Mouse (Mus musculus) hindbrain, embryonic 13.5 days (tissue): ENCODE results near the gene Bud31. TPM values are rescaled to one million over a fixed set of nuclear protein-coding genes. Genes with fewer than 3 reads are reported as not detected.
"Not testable (repeated sequence)": the region's sequence is repeated elsewhere in the genome, so short reads cannot be mapped to it uniquely, and the experiment has no call there.

ENCODE experiments used
- ATAC-seq: fragments of 200-750 bp; cut with Nextera tagmentation; 2 replicates; pipeline ENCODE4 v1.8.0; 2017; ENCODE audit warnings: moderate TSS enrichment; ENCODE audit not compliant: low FRiP score
- H3K27ac ChIP-seq: fragments of 300-500 bp; sonication (generic); 2 replicates; pipeline ENCODE4 v1.5.1; 2015; ENCODE audit warnings: inconsistent platforms, mild to moderate bottlenecking, moderate library complexity
- H3K27me3 ChIP-seq: fragments of 300-500 bp; sonication (generic); 2 replicates; pipeline ENCODE4 v1.6.1; 2015; ENCODE audit warnings: mild to moderate bottlenecking, inconsistent platforms
- H3K36me3 ChIP-seq: fragments of 300-500 bp; sonication (generic); 2 replicates; pipeline ENCODE4 v1.6.1; 2015; ENCODE audit warnings: mild to moderate bottlenecking, inconsistent platforms
- H3K4me1 ChIP-seq: fragments of 300-500 bp; sonication (generic); replicated peaks from 2 replicates; pipeline ENCODE4 v1.6.1; 2015; ENCODE audit warnings: inconsistent platforms
- H3K4me2 ChIP-seq: fragments of 300-500 bp; sonication (generic); 2 replicates; pipeline ENCODE4 v1.6.1; 2015; ENCODE audit warnings: inconsistent platforms, mild to moderate bottlenecking, moderate library complexity
- H3K4me3 ChIP-seq: fragments of 300-500 bp; sonication (generic); 2 replicates; pipeline ENCODE4 v1.5.1; 2015; ENCODE audit warnings: mild to moderate bottlenecking, inconsistent platforms
- H3K9ac ChIP-seq: fragments of 300-500 bp; sonication (generic); 2 replicates; pipeline ENCODE4 v1.6.1; 2015; ENCODE audit warnings: mild to moderate bottlenecking, inconsistent platforms
- H3K9me3 ChIP-seq: fragments of 300-500 bp; sonication (generic); 2 replicates; pipeline ENCODE4 v1.6.1; 2016; ENCODE audit warnings: inconsistent platforms
- WGBS: fragments of 180-500 bp; shearing (Covaris S2); methylation state at CpG from one replicate; pipeline ENCODE4 v1.1.7; 2015; 5-methylcytosine and 5-hydroxymethylcytosine counted together
- polyA plus RNA-seq: library from polyadenylated mRNA; unstranded; fragments of >200 nt; fragmentation: Nextera tagmentation; extraction: Ambion mirVana; gene quantifications from 2 replicates; pipeline ENCODE4 v1.2.1, GENCODE M21; 2015

Gene Bud31
- polyA plus RNA-seq, 1 experiment from 2014 or later = 218 TPM

DNA sequence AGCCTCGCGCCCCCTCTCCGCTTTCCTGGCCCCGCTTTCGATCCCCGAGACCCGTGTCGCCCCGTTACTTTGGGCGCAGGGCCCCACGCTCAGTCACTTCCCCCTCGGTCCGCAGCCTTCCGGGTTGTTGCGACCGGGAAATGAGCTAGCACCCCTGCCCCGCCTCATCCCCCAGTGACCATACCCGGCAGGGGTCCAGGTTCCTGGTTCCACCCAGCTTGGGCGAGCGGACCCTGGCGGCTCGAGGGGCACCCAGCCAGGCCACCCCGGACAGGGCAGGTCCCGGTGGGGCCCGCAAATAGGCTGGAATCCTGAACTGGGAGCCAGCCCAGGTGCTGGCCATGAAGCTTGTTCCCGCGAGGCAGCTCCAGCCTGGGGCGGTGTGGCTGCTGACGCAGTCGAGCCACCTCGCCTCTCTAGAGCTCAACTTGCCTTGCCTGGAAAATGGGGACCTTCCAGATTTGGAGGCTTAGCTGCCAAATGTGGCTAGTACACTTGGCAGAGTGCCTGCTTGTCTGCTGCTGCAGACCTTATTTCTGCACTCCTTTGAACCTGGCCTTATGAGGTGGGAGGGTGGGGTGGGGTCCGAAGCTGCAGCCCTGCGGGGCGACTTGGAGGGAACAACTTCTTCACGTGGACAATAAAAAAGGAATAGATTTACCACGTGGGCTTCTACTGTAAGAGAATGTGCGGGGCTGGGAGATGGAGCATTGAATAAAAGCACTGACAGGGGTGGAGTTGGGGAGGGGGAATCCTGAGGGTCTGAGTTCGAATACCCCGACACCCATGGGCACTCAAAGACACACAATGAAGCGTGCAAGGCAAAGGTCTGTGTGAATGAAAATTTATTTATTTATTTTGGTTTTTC lies 25.3 kb upstream of the Bud31 start:
- Histone ChIP-seq H3K36me3 (peaks cover 14% of the 10 kb centered on the region), H3K4me3 (peak overlapping the region; percentile 43), H3K4me1 (peaks cover 16% of the 10 kb centered on the region), H3K27ac (peak overlapping the region; percentile 23; the same call in 1 of the 2 replicates), H3K9me3 (no peaks in the 10 kb centered on the region; the same call in 1 of the 2 replicates), H3K4me2 (peak overlapping the region; percentile 55), H3K27me3 (peaks cover 35% of the 10 kb centered on the region), H3K9ac (peak overlapping the region; percentile 67)
- 19% methylated on average over 38 of the region's 40 CpGs for WGBS
- ATAC-seq = peak; percentile 49

DNA sequence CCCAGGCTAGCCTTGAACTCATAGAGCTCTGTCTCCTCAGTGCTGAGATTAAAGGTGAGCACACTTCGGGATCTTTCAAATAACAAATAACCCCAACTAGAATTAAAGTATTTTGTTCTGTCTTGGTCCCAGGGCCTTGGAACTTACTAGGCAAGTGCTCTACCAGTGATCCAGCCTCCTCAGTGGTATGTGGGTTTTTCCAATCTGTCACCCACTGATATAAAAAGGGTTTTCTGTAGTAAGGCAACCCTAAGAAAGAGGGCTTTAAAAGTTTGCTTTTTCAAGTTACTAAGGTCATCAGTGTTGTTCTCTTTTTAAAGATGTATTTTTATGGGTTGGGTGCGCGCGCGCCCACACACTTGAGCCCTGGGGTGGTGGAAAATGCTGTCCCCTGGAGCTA lies 24.4 kb upstream of the Bud31 start:
- 87% methylated on average over 5 of the region's 5 CpGs for WGBS
- H3K4me3 ChIP-seq = no peak overlapping the region
- peaks cover 5% of the 10 kb centered on the region for H3K36me3 ChIP-seq
- peaks cover 35% of the 10 kb centered on the region for H3K27me3 ChIP-seq
- H3K4me2 ChIP-seq = 0 out of 2 replicates have a peak overlapping the region, but pooled peaks have one; percentile 1
- H3K4me1 ChIP-seq = peaks cover 16% of the 10 kb centered on the region
- no peaks in the 10 kb centered on the region; the same call in 1 of the 2 replicates for H3K9me3 ChIP-seq
- no peak for ATAC-seq
- no peak overlapping the region for H3K9ac ChIP-seq
- H3K27ac ChIP-seq = peak overlapping the region; percentile 44; the same call in 1 of the 2 replicates

DNA sequence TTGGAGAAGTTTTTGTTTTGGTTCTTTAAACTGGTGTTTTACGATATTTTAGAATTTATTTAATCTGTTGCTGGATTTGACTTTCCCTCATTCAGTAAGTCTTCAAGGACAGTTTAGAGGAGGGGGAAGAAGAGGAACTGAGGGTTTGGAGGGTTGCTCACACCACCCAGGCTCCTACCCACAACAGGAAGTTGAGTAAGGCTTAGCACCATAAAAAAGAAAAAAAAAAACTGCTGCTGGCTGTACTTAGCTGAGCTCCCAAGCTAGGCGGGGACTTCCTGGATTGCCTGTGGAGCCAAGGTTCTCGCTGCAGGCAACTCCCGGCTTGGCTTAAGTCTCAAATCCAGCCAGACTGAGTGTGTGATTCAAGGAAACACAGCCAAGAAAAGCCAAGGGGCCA lies 23.8 kb upstream of the Bud31 start:
- 58% methylated on average over 4 of the region's 4 CpGs for WGBS

DNA sequence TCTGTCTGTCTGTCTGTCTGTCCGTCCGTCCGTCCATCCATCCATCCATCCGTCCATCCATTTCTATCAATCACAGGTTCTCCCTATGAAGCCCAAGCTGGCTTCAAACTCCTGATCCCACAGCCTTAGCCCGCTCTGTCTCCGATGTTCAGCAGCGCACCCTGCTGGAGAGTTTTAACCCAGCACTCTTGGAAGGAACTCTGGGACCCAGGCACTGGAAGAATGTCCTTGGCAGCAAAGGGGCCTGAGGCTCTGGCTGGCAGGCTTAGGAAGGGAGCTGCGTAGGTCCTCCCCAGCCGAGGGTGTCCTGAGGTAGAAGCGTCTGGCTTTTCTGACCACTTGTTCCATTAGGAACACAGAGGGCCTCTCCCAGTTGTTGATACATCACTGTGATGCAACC lies 23.2 kb upstream of the Bud31 start:
- no peak overlapping the region for H3K27ac ChIP-seq
- peaks cover 35% of the 10 kb centered on the region for H3K27me3 ChIP-seq
- peaks cover 16% of the 10 kb centered on the region for H3K4me1 ChIP-seq
- no peak overlapping the region for H3K4me3 ChIP-seq
- no peak for ATAC-seq
- H3K4me2 ChIP-seq = no peak overlapping the region
- H3K9ac ChIP-seq = no peak overlapping the region
- no peaks in the 10 kb centered on the region; the same call in 1 of the 2 replicates for H3K9me3 ChIP-seq
- 45% methylated on average over 10 of the region's 10 CpGs for WGBS
- no peaks in the 10 kb centered on the region; the same call in 1 of the 2 replicates for H3K36me3 ChIP-seq

More for the DNA sequence above, 23.8 kb upstream of the Bud31 start:
- Histone ChIP-seq H3K27ac (peak overlapping the region; percentile 44; the same call in 1 of the 2 replicates), H3K36me3 (peaks cover 2% of the 10 kb centered on the region), H3K4me3 (no peak overlapping the region), H3K9me3 (no peaks in the 10 kb centered on the region; the same call in 1 of the 2 replicates), H3K4me2 (0 out of 2 replicates have a peak overlapping the region, but pooled peaks have one; percentile 1), H3K9ac (no peak overlapping the region), H3K4me1 (peaks cover 16% of the 10 kb centered on the region), H3K27me3 (peaks cover 35% of the 10 kb centered on the region)
- ATAC-seq = no peak

DNA sequence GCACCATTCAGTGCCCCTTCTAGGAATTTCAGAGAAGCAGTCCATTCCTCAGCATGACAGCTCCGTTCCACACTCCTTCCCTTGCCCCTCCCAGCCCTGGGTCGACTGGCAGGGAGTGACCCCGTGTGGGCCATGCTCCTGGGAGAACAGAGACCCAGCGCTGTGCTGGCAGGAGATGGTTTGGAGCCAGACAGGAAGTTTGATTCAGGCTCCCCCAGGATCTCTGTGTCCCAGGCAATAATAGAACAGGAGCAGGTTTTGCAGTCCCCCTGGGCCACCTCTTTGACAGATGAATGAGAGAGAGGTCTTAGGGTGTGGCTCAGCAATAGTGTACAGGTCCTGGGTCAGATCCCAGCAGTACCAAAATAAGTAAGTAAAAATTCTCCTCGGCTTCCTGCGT lies 22.2 kb upstream of the Bud31 start:
- Histone ChIP-seq H3K4me1 (peaks cover 16% of the 10 kb centered on the region), H3K9ac (no peak overlapping the region), H3K27ac (no peak overlapping the region), H3K4me2 (no peak overlapping the region), H3K9me3 (no peaks in the 10 kb centered on the region; the same call in 1 of the 2 replicates), H3K36me3 (peaks cover 2% of the 10 kb centered on the region), H3K4me3 (no peak overlapping the region), H3K27me3 (peaks cover 31% of the 10 kb centered on the region)
- ATAC-seq = no peak
- 62% methylated on average over 6 of the region's 6 CpGs for WGBS

DNA sequence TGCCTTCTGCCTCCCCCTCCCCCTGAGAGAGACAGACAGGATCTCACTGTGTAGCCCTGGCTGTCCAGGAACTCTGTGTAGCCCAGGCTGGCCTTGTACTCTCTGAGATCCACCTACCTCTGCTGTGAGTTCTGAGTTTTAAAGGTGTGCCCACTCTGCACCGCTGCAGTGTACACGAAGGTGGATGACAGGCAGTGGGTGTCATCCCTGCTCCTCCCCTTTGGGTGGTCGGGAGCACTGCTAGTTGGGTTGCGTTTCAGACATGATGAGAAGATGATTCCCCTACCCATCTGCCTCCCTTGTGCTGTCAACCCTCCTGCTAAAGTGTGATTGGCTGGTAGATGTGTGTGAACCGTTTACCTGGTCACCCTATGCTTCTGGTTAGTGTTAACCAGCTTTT lies 21.7 kb upstream of the Bud31 start:
- ATAC-seq = no peak
- no peaks in the 10 kb centered on the region; the same call in 1 of the 2 replicates for H3K9me3 ChIP-seq
- no peak overlapping the region for H3K4me2 ChIP-seq
- 86% methylated on average over 5 of the region's 5 CpGs for WGBS
- no peak overlapping the region for H3K27ac ChIP-seq
- peaks cover 7% of the 10 kb centered on the region for H3K36me3 ChIP-seq
- H3K4me3 ChIP-seq = no peak overlapping the region
- peaks cover 16% of the 10 kb centered on the region for H3K4me1 ChIP-seq
- H3K9ac ChIP-seq = no peak overlapping the region
- peaks cover 27% of the 10 kb centered on the region for H3K27me3 ChIP-seq

DNA sequence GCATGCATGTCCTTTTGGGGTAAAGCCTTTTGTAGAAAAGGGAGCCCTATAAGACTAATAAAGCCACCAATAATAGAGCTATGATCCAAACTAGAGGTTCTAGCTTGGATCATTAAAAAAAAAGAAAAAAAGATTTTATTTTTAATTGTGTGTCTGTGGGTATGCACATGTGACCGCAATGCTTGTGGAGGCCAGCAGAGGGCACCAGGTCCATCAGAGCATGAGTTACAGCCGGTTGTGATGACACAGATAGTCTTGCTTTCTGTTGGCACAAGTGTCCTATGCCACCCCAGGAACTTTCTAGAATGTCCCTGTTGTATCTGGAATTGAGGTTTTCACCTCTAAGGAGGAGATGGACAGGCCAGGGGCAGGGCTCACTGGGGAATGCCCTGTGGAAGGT lies 20.8 kb upstream of the Bud31 start:
- Histone ChIP-seq H3K9ac (no peak overlapping the region), H3K4me3 (no peak overlapping the region), H3K9me3 (no peaks in the 10 kb centered on the region; the same call in 1 of the 2 replicates), H3K27ac (no peak overlapping the region), H3K27me3 (peaks cover 18% of the 10 kb centered on the region), H3K36me3 (peaks cover 16% of the 10 kb centered on the region), H3K4me2 (no peak overlapping the region), H3K4me1 (peaks cover 9% of the 10 kb centered on the region)
- no peak for ATAC-seq
- 91% methylated on average over 2 of the region's 2 CpGs for WGBS

DNA sequence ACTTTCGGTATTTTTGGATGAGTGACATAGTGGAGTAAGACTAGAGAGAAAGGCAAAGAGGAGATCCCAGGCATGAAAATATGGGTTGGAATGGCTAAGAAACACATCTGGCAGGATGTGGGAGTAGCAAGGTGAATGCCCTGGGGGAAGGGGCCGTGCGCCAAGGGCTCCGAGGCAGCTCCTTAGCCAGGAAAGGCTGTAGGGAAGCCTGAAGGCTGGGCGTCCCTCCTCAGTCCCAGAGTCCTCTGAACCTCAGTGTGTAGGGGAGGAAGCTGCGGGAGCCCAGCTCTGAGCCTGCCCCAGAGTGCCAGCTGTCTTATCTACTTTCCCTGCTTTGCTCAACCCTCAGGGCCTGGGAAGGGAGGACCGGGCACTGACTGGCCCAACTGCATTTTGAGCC lies 19.2 kb upstream of the Bud31 start:
- Histone ChIP-seq H3K9me3 (no peaks in the 10 kb centered on the region; the same call in 1 of the 2 replicates), H3K4me3 (no peak overlapping the region), H3K4me1 (0 out of 2 replicates have a peak, but pooled peaks cover 3% of the 10 kb centered on the region), H3K27ac (no peak overlapping the region), H3K36me3 (peaks cover 31% of the 10 kb centered on the region), H3K4me2 (no peak overlapping the region), H3K27me3 (peaks cover 2% of the 10 kb centered on the region; the same call in 1 of the 2 replicates), H3K9ac (no peak overlapping the region)
- WGBS = 82% methylated on average over 7 of the region's 7 CpGs
- no peak for ATAC-seq

DNA sequence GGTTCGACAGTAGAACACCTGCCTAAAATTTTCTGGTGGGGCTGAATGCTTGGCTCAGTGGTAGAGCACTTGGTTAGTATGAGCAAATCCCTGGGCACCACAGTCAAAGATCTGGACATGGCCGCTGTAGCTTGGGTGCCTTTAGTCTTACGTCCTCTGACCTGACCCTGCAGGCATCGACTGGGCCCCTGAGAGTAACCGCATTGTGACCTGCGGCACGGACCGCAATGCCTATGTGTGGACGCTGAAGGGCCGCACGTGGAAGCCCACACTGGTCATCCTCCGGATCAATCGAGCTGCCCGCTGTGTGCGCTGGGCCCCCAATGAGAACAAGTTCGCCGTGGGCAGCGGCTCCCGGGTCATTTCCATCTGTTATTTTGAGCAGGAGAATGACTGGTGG lies 16.8 kb upstream of the Bud31 start:
- 93% methylated on average over 19 of the region's 19 CpGs for WGBS

DNA sequence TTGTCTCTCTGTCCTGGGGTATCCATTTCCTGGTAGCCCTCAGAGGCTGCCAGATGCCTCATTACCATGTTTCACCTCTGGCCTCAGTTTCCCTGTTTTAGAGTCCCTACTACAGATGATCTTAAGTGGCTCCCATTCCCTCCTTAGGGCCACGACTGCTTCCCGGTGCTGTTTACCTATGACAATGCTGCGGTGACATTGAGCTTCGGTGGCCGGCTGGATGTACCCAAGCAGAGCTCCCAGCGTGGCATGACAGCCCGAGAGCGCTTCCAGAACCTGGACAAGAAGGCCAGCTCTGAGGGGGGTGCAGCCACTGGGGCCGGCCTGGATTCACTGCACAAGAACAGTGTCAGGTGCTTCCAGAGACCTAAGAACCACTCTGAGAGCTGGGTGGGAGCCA lies 13.6 kb upstream of the Bud31 start:
- no peak overlapping the region for H3K27ac ChIP-seq
- no peaks in the 10 kb centered on the region for H3K4me1 ChIP-seq
- no peaks in the 10 kb centered on the region for H3K27me3 ChIP-seq
- no peak overlapping the region for H3K4me3 ChIP-seq
- H3K4me2 ChIP-seq = no peak overlapping the region
- WGBS = 96% methylated on average over 9 of the region's 9 CpGs
- H3K9me3 ChIP-seq = no peaks in the 10 kb centered on the region
- no peak for ATAC-seq
- H3K9ac ChIP-seq = no peak overlapping the region
- H3K36me3 ChIP-seq = peaks cover 84% of the 10 kb centered on the region

More for the DNA sequence above, 16.8 kb upstream of the Bud31 start:
- Histone ChIP-seq H3K9ac (no peak overlapping the region), H3K27ac (no peak overlapping the region), H3K4me3 (no peak overlapping the region), H3K4me2 (no peak overlapping the region), H3K27me3 (no peaks in the 10 kb centered on the region), H3K36me3 (peaks cover 55% of the 10 kb centered on the region), H3K9me3 (no peaks in the 10 kb centered on the region; the same call in 1 of the 2 replicates), H3K4me1 (no peaks in the 10 kb centered on the region)
- no peak for ATAC-seq

DNA sequence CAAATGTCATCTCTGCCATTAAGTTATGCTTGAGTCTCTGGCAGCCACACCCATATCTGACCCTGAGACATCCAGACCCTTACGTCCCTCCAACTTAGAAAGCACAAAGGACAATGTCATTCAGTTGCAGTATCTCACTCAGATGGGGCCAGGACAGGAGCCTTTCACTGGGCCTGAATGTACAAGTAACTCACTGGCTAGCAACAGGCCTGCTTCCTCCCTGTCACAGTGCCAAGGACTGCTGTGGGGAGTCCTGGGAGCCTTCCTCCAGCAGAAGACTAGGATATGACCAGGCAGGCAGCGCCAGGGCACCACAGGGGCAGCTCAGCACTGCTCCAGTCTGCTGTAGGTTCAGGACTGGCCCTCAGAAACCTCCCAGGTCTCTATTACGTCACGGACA lies 11.0 kb upstream of the Bud31 start:
- no peak overlapping the region for H3K27ac ChIP-seq
- H3K4me3 ChIP-seq = no peak overlapping the region
- H3K4me2 ChIP-seq = no peak overlapping the region
- WGBS = 93% methylated on average over 4 of the region's 4 CpGs
- H3K27me3 ChIP-seq = no peaks in the 10 kb centered on the region
- H3K4me1 ChIP-seq = no peaks in the 10 kb centered on the region
- no peak overlapping the region for H3K9ac ChIP-seq
- H3K9me3 ChIP-seq = no peaks in the 10 kb centered on the region
- ATAC-seq = no peak
- H3K36me3 ChIP-seq = peaks cover 96% of the 10 kb centered on the region

DNA sequence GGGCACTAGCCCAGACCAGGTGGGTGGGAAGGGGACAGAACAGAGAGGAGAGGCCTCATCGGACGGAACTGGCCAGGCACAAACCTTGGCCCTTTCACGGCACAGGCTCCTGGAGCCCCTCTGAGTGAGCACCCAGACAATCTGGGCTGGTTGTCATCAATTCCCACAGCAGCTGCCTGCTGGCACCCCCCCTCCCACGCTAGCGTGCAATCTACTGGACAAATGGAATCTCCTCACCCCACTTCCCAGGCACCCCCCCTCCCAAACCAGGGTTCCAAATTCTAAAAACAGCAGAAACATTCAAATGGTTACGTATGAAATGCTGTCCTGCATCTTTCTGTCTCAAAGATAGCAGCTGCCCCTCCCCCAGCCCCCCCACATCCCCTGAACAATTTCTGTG lies 10.4 kb upstream of the Bud31 start:
- H3K4me2 ChIP-seq, H3K4me3 ChIP-seq, H3K27me3 ChIP-seq, H3K4me1 ChIP-seq, H3K9ac ChIP-seq, H3K27ac ChIP-seq, ATAC-seq, H3K9me3 ChIP-seq: not testable (repeated sequence)
- H3K36me3 ChIP-seq = peaks cover 96% of the 10 kb centered on the region
- WGBS = 95% methylated on average over 6 of the region's 6 CpGs
